Mouse (Mus musculus) MN1 (cell line): ENCODE data around the gene Slc35d2.
A peak's percentile ranks its signal among the peaks of the same experiment; 100 is the strongest.

Source experiments
- DNase-seq: peaks from one replicate; pipeline ENCODE4 v3.0.0-alpha.2; 2016; ENCODE audit warnings: low spot score

Slc35d2 gene

GRCm38 (mm10) chr13:64110421-64110820 lies 18.7 kb downstream of the Slc35d2 start:
- no peak for DNase-seq

- DNase-seq, result no peak
These were observed 20.8 kb downstream of the Slc35d2 start for GRCm38 (mm10) chr13:64108381-64108850.

GRCm38 (mm10) chr13:64107535-64107934 lies 21.6 kb downstream of the Slc35d2 start:
- no peak for DNase-seq

GRCm38 (mm10) chr13:64107105-64107504 lies 22.1 kb downstream of the Slc35d2 start:
- DNase-seq, result no peak

- no peak for DNase-seq
These were observed 23.5 kb downstream of the Slc35d2 start for GRCm38 (mm10) chr13:64105690-64106089.

GRCm38 (mm10) chr13:64100186-64100585 lies 29.0 kb downstream of the Slc35d2 start:
- peak; percentile 62 for DNase-seq

GRCm38 (mm10) chr13:64098992-64099391 lies 30.2 kb downstream of the Slc35d2 start:
- DNase-seq, result no peak

- peak; percentile 72 for DNase-seq
These were observed 35.8 kb downstream of the Slc35d2 start for GRCm38 (mm10) chr13:64093341-64093740.

- DNase-seq, result no peak
These were observed 36.4 kb downstream of the Slc35d2 start for GRCm38 (mm10) chr13:64092752-64093151.

- DNase-seq, result no peak
These were observed 37.0 kb downstream of the Slc35d2 start for GRCm38 (mm10) chr13:64092141-64092540.

GRCm38 (mm10) chr13:64091006-64091405 lies 38.2 kb downstream of the Slc35d2 start:
- DNase-seq, result no peak

GRCm38 (mm10) chr13:64090278-64090677 lies 38.9 kb downstream of the Slc35d2 start:
- DNase-seq, result no peak

GRCm38 (mm10) chr13:64089130-64089529 lies 40.0 kb downstream of the Slc35d2 start, which contains the start of gene Hsd17b3:
Gene Hsd17b3 (minus strand): TSS chr13:64089230.
- DNase-seq, result no peak

GRCm38 (mm10) chr13:64088057-64088456 lies 41.1 kb downstream of the Slc35d2 start:
- DNase-seq, result no peak

- no peak for DNase-seq
These were observed 43.1 kb downstream of the Slc35d2 start for GRCm38 (mm10) chr13:64086036-64086435.

GRCm38 (mm10) chr13:64083331-64083730 lies 45.8 kb downstream of the Slc35d2 start:
- DNase-seq, result no peak

- DNase-seq, result no peak
These were observed 47.9 kb downstream of the Slc35d2 start for GRCm38 (mm10) chr13:64081012-64081919.

- no peak for DNase-seq
These were observed 51.6 kb downstream of the Slc35d2 start for GRCm38 (mm10) chr13:64077591-64077990.

GRCm38 (mm10) chr13:64076074-64076473 lies 53.1 kb downstream of the Slc35d2 start:
- no peak for DNase-seq

- no peak for DNase-seq
These were observed 62.5 kb downstream of the Slc35d2 start for GRCm38 (mm10) chr13:64066653-64067052.

GRCm38 (mm10) chr13:64064276-64064675 lies 64.9 kb downstream of the Slc35d2 start:
- DNase-seq, result no peak

GRCm38 (mm10) chr13:64060935-64061506 lies 68.1 kb downstream of the Slc35d2 start:
- DNase-seq, result no peak

GRCm38 (mm10) chr13:64053959-64054358 lies 75.2 kb downstream of the Slc35d2 start:
- no peak for DNase-seq
